Mouse (Mus musculus): ENCODE measurements at regions not wholly inside any gene's neighbourhood (a gene's known extent, or its start where the extent isn't known, plus 50 kb on each side); places are given as distances from the start of the nearest gene placed in this dataset.

- DNase-seq = no peak
Observed at GRCm38 (mm10) chr1:142838663-142839062, 801.8 kb upstream of the B3galt2 start.

GRCm38 (mm10) chr1:142867024-142867700 lies 773.3 kb upstream of the B3galt2 start:
- no peak for DNase-seq

- no peak for DNase-seq
Observed at GRCm38 (mm10) chr1:142891842-142892241, 748.6 kb upstream of the B3galt2 start.

- DNase-seq = no peak
Observed at GRCm38 (mm10) chr1:142893156-142893555, 747.3 kb upstream of the B3galt2 start.

GRCm38 (mm10) chr1:142894145-142894544 lies 746.3 kb upstream of the B3galt2 start:
- no peak for DNase-seq

GRCm38 (mm10) chr1:142895081-142895480 lies 745.4 kb upstream of the B3galt2 start:
- DNase-seq = no peak

GRCm38 (mm10) chr1:142909907-142910306 lies 730.6 kb upstream of the B3galt2 start:
- DNase-seq = no peak

GRCm38 (mm10) chr1:142956686-142957085 lies 683.8 kb upstream of the B3galt2 start:
- no peak for DNase-seq

- no peak for DNase-seq
Observed at GRCm38 (mm10) chr1:142971475-142971874, 669.0 kb upstream of the B3galt2 start.

GRCm38 (mm10) chr1:142973387-142973786 lies 667.1 kb upstream of the B3galt2 start:
- DNase-seq = no peak

GRCm38 (mm10) chr1:142982994-142983393 lies 657.5 kb upstream of the B3galt2 start:
- no peak for DNase-seq

- no peak for DNase-seq
Observed at GRCm38 (mm10) chr1:142983641-142984040, 656.8 kb upstream of the B3galt2 start.

- DNase-seq = peak; percentile 19 to 37
Observed at GRCm38 (mm10) chr1:142985516-142985915, 654.9 kb upstream of the B3galt2 start.

- no peak for DNase-seq
Observed at GRCm38 (mm10) chr1:143000216-143000615, 640.2 kb upstream of the B3galt2 start.

GRCm38 (mm10) chr1:143001112-143001511 lies 639.4 kb upstream of the B3galt2 start:
- no peak for DNase-seq

- no peak for DNase-seq
Observed at GRCm38 (mm10) chr1:143006045-143006444, 634.4 kb upstream of the B3galt2 start.

GRCm38 (mm10) chr1:143019982-143020381 lies 620.5 kb upstream of the B3galt2 start:
- DNase-seq = no peak

GRCm38 (mm10) chr1:143053161-143053560 lies 587.3 kb upstream of the B3galt2 start:
- DNase-seq = no peak

- DNase-seq = no peak
Observed at GRCm38 (mm10) chr1:143053599-143053998, 586.9 kb upstream of the B3galt2 start.

GRCm38 (mm10) chr1:143054451-143055024 lies 585.9 kb upstream of the B3galt2 start:
- no peak for DNase-seq

- no peak for DNase-seq
Observed at GRCm38 (mm10) chr1:143060698-143061576, 579.5 kb upstream of the B3galt2 start.

- no peak for DNase-seq
Observed at GRCm38 (mm10) chr1:143065493-143065892, 575.0 kb upstream of the B3galt2 start.

- DNase-seq = no peak
Observed at GRCm38 (mm10) chr1:143071781-143072382, 568.6 kb upstream of the B3galt2 start.

All from cerebellum, postnatal 36 days (tissue).